14 mouse cellular contexts compared by ENCODE assay signal in the genomic region with DNA sequence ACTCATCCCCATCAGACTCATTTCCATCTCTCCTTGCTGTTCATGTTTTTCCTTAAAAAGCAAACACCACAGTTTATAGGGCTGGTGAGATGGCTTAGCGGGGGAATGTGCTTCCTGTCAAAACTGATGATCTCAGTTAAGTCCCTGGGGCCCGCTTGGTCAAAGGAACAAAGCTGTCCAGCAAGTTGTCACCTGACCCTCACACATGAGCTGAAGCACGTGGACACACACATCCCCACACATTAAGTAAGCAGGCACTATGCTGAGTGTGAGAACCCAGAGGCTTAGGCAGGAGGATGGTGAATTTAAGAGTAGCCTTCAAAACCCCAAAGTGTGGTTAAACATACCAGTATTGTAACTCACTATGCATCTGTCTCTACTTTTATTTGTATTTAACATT.
"Had no signal": no experiment of that assay in that cellular context is flagged by ENCODE, and none has a peak within 500 bp of the region (broad histone marks: within the 10 kb centered on the region; RNA-seq: fewer than 3 reads in every experiment).

No protein-coding gene starts in this region.

- H3K27me3 ChIP-seq: kidney, embryonic 15.5 days; liver, embryonic 12.5 days; midbrain, embryonic 15.5 days; neural tube, embryonic 12.5 days; stomach, embryonic 15.5 days had no signal

- H3K36me3 ChIP-seq: kidney, embryonic 15.5 days; limb, embryonic 10.5 days; liver, embryonic 12.5 days; midbrain, embryonic 15.5 days; neural tube, embryonic 12.5 days; stomach, embryonic 15.5 days had no signal

- H3K4me3 ChIP-seq: kidney, embryonic 15.5 days; limb, embryonic 10.5 days; liver, embryonic 12.5 days; midbrain, embryonic 15.5 days; neural tube, embryonic 12.5 days; stomach, embryonic 15.5 days had no signal

- DNase-seq: kidney, postnatal 14 days; lung, embryonic 14.5 days; lung, postnatal 10 days; lung, postnatal 4 days; retina, postnatal 1 day; thymus, adult 2 months; thymus, postnatal 25 days had no signal

- H3K9ac ChIP-seq: kidney, embryonic 15.5 days; liver, embryonic 12.5 days; lung, embryonic 14.5 days; midbrain, embryonic 15.5 days; neural tube, embryonic 12.5 days; stomach, embryonic 15.5 days had no signal

- H3K4me2 ChIP-seq: kidney, embryonic 15.5 days; liver, embryonic 12.5 days; lung, embryonic 14.5 days; midbrain, embryonic 11.5 days; midbrain, embryonic 15.5 days; neural tube, embryonic 12.5 days; stomach, embryonic 15.5 days had no signal

- H3K9me3 ChIP-seq: kidney, embryonic 15.5 days; limb, embryonic 10.5 days; liver, embryonic 12.5 days; midbrain, embryonic 15.5 days; neural tube, embryonic 12.5 days; stomach, embryonic 15.5 days had no signal

- H3K4me1 ChIP-seq: kidney, embryonic 15.5 days; limb, embryonic 10.5 days; liver, embryonic 12.5 days; midbrain, embryonic 15.5 days; neural tube, embryonic 12.5 days; stomach, embryonic 15.5 days had no signal

- ATAC-seq: liver, embryonic 12.5 days; midbrain, embryonic 15.5 days had no signal

- H3K27ac ChIP-seq: kidney, embryonic 15.5 days; limb, embryonic 10.5 days; liver, embryonic 12.5 days; midbrain, embryonic 15.5 days; neural tube, embryonic 12.5 days; stomach, embryonic 15.5 days had no signal
